Mouse (Mus musculus) bone marrow, adult 2 months (tissue): ENCODE results near the gene Irs3.

Experiments used
- CTCF ChIP-seq: fragments of 200-500 bp; IDR thresholded peaks from 2 replicates; pipeline ENCODE4 v1.5.1; 2011; ENCODE audit warnings: low read length, control low read depth; ENCODE audit not compliant: control insufficient read depth, insufficient read depth
- POLR2A ChIP-seq: fragments of 200-500 bp; IDR thresholded peaks from 2 replicates; pipeline ENCODE4 v1.6.1; 2011; ENCODE audit warnings: low read depth, mild to moderate bottlenecking, control low read depth, low read length, borderline replicate concordance; ENCODE audit not compliant: control insufficient read depth

DNA sequence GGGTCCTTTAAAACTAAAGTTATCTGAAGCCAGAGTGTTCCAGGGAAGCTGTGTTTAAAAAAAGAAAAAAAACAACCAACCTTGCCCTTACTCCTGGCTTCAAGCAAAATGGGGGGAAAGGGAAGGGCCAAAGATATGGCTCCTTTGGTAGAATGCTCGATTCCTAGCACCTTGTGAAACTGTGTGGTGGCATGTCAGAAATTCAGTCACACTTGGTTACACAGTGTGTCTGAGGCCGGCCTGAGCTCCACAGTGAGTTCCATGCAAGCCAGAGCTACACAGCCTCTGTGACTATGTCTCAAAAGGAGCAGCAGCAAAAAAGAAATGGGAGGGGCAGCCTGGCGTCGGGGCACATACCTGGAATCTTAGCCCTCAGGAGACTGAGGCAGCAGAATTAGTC is 3.7 kb upstream of the Irs3 start:
- TF ChIP-seq POLR2A (no peak), CTCF (no peak)
